Mouse (Mus musculus): Measurements from ENCODE around the gene Nisch. TPM values are rescaled to one million over a fixed set of nuclear protein-coding genes. Genes with fewer than 3 reads are reported as not detected.

The Nisch gene
- polyA plus RNA-seq, 1 experiment from 2014 or later = 411 TPM

GRCm38 (mm10) chr14:31165458-31165857, 51.3 kb downstream of the Nisch start:
- no peaks in the 10 kb centered on the region for H3K9me3 ChIP-seq (ENCODE audit: low read depth, low read length)
- peaks cover 6% of the 10 kb centered on the region for H3K36me3 ChIP-seq (ENCODE audit: insufficient read depth)
- H3K4me3 ChIP-seq (ENCODE audit: low read depth, low read length) = no peak overlapping the region
- no peak for DNase-seq
- 51% methylated on average over 7 of the region's 7 CpGs for WGBS
- no peaks in the 10 kb centered on the region for H3K27me3 ChIP-seq (ENCODE audit: insufficient read depth, low read length)
- peak overlapping the region; percentile 7; the same call in 1 of the 2 replicates for H3K4me2 ChIP-seq
- H3K4me1 ChIP-seq (ENCODE audit: insufficient read depth) = 0 out of 2 replicates have a peak, but pooled peaks cover 3% of the 10 kb centered on the region
- TF ChIP-seq CTCF (IDR thresholded peaks at IDR 0.05; ENCODE audit: low read depth) = no peak
- no peak overlapping the region for H3K27ac ChIP-seq (ENCODE audit: low read depth)
- H3K9ac ChIP-seq = no peak overlapping the region
- no peak for ATAC-seq (ENCODE audit: insufficient read depth)

DNA sequence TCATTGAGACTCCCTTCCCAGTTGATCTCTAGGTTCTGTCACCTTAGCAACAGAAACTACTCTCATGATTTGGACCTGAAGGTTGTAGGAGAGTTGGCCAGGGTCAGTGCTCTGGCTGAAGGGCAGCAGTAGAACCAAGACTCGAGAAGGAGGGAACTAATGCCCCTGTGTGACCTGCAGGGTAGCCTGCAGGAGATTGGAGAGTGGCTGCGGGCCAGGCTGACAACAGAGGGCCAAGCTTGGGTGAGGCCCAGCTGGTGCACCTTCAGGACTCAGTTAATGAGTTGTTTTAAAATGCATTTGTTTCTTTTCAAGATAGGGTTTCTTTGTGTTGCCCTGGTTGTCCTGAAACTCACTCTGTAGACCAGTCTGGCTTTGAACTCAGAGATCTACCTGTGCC, 51.7 kb downstream of the Nisch start:
- WGBS = 59% methylated on average over 2 of the region's 2 CpGs
- Histone ChIP-seq H3K4me3 (ENCODE audit: low read depth, low read length) (no peak overlapping the region), H3K36me3 (ENCODE audit: insufficient read depth) (peaks cover 1% of the 10 kb centered on the region; the same call in 1 of the 2 replicates), H3K9ac (no peak overlapping the region), H3K27me3 (ENCODE audit: insufficient read depth, low read length) (no peaks in the 10 kb centered on the region), H3K4me2 (no peak overlapping the region), H3K4me1 (ENCODE audit: insufficient read depth) (0 out of 2 replicates have a peak, but pooled peaks cover 3% of the 10 kb centered on the region), H3K9me3 (ENCODE audit: low read depth, low read length) (no peaks in the 10 kb centered on the region), H3K27ac (ENCODE audit: low read depth) (no peak overlapping the region)
- TF ChIP-seq CTCF (IDR thresholded peaks at IDR 0.05; ENCODE audit: low read depth) = no peak
- ATAC-seq (ENCODE audit: insufficient read depth) = no peak
- no peak for DNase-seq

- no peaks in the 10 kb centered on the region for H3K36me3 ChIP-seq (ENCODE audit: insufficient read depth)
- no peaks in the 10 kb centered on the region for H3K27me3 ChIP-seq (ENCODE audit: insufficient read depth, low read length)
- ATAC-seq (ENCODE audit: insufficient read depth) (no peak), DNase-seq (no peak)
- H3K4me2 ChIP-seq = no peak overlapping the region
- H3K9ac ChIP-seq = no peak overlapping the region
- H3K4me3 ChIP-seq (ENCODE audit: low read depth, low read length) = no peak overlapping the region
- WGBS = 66% methylated on average over 8 of the region's 8 CpGs
- H3K4me1 ChIP-seq (ENCODE audit: insufficient read depth) = 0 out of 2 replicates have a peak, but pooled peaks cover 3% of the 10 kb centered on the region
- no peaks in the 10 kb centered on the region for H3K9me3 ChIP-seq (ENCODE audit: low read depth, low read length)
- H3K27ac ChIP-seq (ENCODE audit: low read depth) = no peak overlapping the region
- TF ChIP-seq CTCF (IDR thresholded peaks at IDR 0.05; ENCODE audit: low read depth) = no peak
Observed at GRCm38 (mm10) chr14:31164067-31164466, 52.7 kb downstream of the Nisch start.

GRCm38 (mm10) chr14:31161638-31162037, 55.1 kb downstream of the Nisch start:
- no peaks in the 10 kb centered on the region for H3K36me3 ChIP-seq (ENCODE audit: insufficient read depth)
- no peak overlapping the region for H3K4me3 ChIP-seq (ENCODE audit: low read depth, low read length)
- ATAC-seq (ENCODE audit: insufficient read depth) (no peak), DNase-seq (no peak)
- 61% methylated on average over 10 of the region's 10 CpGs for WGBS
- no peaks in the 10 kb centered on the region for H3K27me3 ChIP-seq (ENCODE audit: insufficient read depth, low read length)
- 0 out of 2 replicates have a peak, but pooled peaks cover 3% of the 10 kb centered on the region for H3K4me1 ChIP-seq (ENCODE audit: insufficient read depth)
- no peak overlapping the region for H3K9ac ChIP-seq
- no peak for TF ChIP-seq CTCF (IDR thresholded peaks at IDR 0.05; ENCODE audit: low read depth)
- no peaks in the 10 kb centered on the region for H3K9me3 ChIP-seq (ENCODE audit: low read depth, low read length)
- H3K4me2 ChIP-seq = no peak overlapping the region
- H3K27ac ChIP-seq (ENCODE audit: low read depth) = no peak overlapping the region

DNA sequence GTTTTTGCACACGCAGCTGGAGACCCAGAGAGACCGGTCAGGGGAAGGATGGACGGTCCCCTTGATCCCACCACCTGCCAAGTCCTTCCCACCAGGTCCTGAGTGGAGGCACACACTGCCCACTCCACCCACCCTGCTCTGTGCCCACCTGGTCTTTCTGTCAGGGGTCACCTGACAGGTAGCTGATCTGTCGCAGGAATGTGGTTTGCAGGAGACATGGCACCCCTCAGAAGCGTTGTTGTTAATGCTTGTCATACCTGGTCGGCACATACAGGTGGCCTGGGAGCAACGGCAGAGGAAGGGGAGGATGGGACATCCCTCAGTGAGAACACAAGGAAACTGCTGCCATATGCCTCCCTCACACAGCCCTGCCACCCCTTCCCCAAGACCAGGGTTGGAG, 55.6 kb downstream of the Nisch start:
- no peak overlapping the region for H3K4me3 ChIP-seq (ENCODE audit: low read depth, low read length)
- 74% methylated on average over 7 of the region's 7 CpGs for WGBS
- H3K36me3 ChIP-seq (ENCODE audit: insufficient read depth) = no peaks in the 10 kb centered on the region
- no peak for TF ChIP-seq CTCF (IDR thresholded peaks at IDR 0.05; ENCODE audit: low read depth)
- no peaks in the 10 kb centered on the region for H3K9me3 ChIP-seq (ENCODE audit: low read depth, low read length)
- H3K9ac ChIP-seq = no peak overlapping the region
- H3K27ac ChIP-seq (ENCODE audit: low read depth) = no peak overlapping the region
- no peaks in the 10 kb centered on the region for H3K27me3 ChIP-seq (ENCODE audit: insufficient read depth, low read length)
- H3K4me1 ChIP-seq (ENCODE audit: insufficient read depth) = 0 out of 2 replicates have a peak, but pooled peaks cover 3% of the 10 kb centered on the region
- no peak for DNase-seq
- no peak for ATAC-seq (ENCODE audit: insufficient read depth)
- no peak overlapping the region for H3K4me2 ChIP-seq

DNA sequence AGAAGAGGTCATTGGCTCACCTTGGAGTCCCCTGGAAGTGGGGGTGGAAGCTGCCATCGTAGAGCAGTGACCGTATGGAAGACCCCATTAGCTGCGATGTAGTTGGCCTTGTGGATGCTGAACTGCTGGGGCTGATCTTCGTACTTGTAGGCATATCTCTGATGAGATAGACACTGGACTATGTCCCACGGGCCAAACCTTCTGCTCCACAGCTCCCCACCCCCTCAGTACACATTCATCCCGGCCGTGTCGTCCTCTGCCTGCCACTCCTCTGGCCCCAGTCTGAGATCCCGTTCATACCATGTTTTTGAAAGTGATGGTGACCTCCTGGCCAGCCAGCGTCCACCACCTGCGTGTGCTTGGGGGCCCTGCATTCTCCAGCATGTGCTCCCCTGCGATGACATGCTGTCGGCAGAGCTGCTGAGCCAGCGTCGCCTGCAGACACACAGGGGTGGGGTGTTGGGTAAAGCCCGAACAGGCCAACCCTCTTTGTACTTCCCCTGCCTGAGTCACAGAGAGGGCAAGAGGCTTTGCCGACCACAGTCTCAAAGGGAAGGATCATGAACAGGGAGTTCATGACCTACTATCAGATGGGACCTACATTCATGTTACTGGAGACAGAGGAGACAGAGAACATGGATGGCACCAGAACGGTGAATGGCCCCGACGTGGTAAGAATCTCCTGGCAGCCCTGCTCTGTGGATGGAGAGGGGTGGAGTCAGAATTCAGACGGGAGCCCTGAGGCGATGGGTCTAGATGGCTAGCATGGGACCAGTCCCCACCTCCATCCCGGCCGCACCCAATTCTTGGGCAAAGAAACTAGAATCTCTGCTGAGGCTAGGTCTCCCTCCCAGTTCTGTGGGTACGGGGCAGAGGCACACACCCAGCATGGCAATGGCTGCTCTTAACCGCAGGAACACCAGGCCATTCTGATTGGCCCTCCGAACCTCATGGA, 56.3 kb downstream of the Nisch start:
- no peak for DNase-seq
- 0 out of 2 replicates have a peak, but pooled peaks cover 1% of the 10 kb centered on the region for H3K4me1 ChIP-seq (ENCODE audit: insufficient read depth)
- no peak; the same call in 1 of the 2 replicates for ATAC-seq (ENCODE audit: insufficient read depth)
- no peak overlapping the region for H3K27ac ChIP-seq (ENCODE audit: low read depth)
- H3K36me3 ChIP-seq (ENCODE audit: insufficient read depth) = no peaks in the 10 kb centered on the region
- no peak overlapping the region for H3K4me3 ChIP-seq (ENCODE audit: low read depth, low read length)
- no peak overlapping the region for H3K9ac ChIP-seq
- no peak overlapping the region for H3K4me2 ChIP-seq
- TF ChIP-seq CTCF (IDR thresholded peaks at IDR 0.05; ENCODE audit: low read depth) = no peak
- 56% methylated on average over 27 of the region's 27 CpGs for WGBS
- no peaks in the 10 kb centered on the region for H3K27me3 ChIP-seq (ENCODE audit: insufficient read depth, low read length)
- H3K9me3 ChIP-seq (ENCODE audit: low read depth, low read length) = no peaks in the 10 kb centered on the region

DNA sequence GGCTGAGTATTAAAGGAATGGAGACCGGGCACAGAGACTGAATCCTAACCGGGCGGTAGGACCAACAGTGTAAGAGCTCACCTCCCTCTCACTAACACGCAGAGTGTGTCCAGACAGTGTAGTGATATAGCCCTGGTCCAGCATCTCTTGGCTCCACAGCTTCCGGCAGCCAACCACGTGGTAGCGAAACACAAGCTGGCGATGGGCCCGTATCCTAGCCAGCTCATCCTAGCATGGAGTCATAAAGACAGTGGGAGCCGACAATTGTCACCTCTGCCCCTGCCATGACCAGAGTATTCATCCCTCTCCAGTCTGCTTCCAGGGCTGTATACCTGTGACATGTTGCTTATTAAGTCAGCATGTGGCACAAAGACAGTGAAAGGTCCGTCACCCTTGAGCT, 71.1 kb downstream of the Nisch start:
- TF ChIP-seq CTCF (IDR thresholded peaks at IDR 0.05; ENCODE audit: low read depth) = no peak
- no peaks in the 10 kb centered on the region for H3K27me3 ChIP-seq (ENCODE audit: insufficient read depth, low read length)
- H3K27ac ChIP-seq (ENCODE audit: low read depth) = no peak overlapping the region

More for the DNA sequence above, 71.1 kb downstream of the Nisch start:
- Histone ChIP-seq H3K4me1 (ENCODE audit: insufficient read depth) (no peaks in the 10 kb centered on the region), H3K9me3 (ENCODE audit: low read depth, low read length) (no peaks in the 10 kb centered on the region), H3K36me3 (ENCODE audit: insufficient read depth) (peaks cover 23% of the 10 kb centered on the region), H3K4me2 (no peak overlapping the region), H3K4me3 (ENCODE audit: low read depth, low read length) (no peak overlapping the region), H3K9ac (no peak overlapping the region)
- WGBS = 91% methylated on average over 11 of the region's 11 CpGs
- DNase-seq (no peak), ATAC-seq (ENCODE audit: insufficient read depth) (no peak)

Measured in lung, embryonic 14.5 days (tissue).